Mouse (Mus musculus) small intestine, adult 2 months (tissue): ENCODE results near the gene Gzmb. TPM values are rescaled to one million over a fixed set of nuclear protein-coding genes. Genes with fewer than 3 reads are reported as not detected.

Source experiments
- H3K27ac ChIP-seq: fragments of 200-500 bp; 2 replicates; pipeline ENCODE4 v1.5.1; 2012; ENCODE audit warnings: low read depth, low read length, control low read depth, inconsistent platforms; ENCODE audit not compliant: insufficient read depth
- H3K27me3 ChIP-seq: fragments of 200-500 bp; 2 replicates; pipeline ENCODE4 v1.6.1; 2012; ENCODE audit warnings: mild to moderate bottlenecking, moderate library complexity, low read length, inconsistent platforms; ENCODE audit not compliant: control insufficient read depth, insufficient read depth
- H3K36me3 ChIP-seq: fragments of 200-500 bp; 2 replicates; pipeline ENCODE4 v1.6.1; 2012; ENCODE audit warnings: mild to moderate bottlenecking, low read length, control low read depth, inconsistent platforms; ENCODE audit not compliant: control insufficient read depth, insufficient read depth
- H3K4me1 ChIP-seq: fragments of 200-500 bp; 2 replicates; pipeline ENCODE4 v1.6.1; 2012; ENCODE audit warnings: low read length, inconsistent platforms, mixed read lengths; ENCODE audit not compliant: control insufficient read depth, insufficient read depth, insufficient read length
- H3K4me3 ChIP-seq: fragments of 200-500 bp; 2 replicates; pipeline ENCODE4 v1.5.1; 2012; ENCODE audit warnings: low read depth, mild to moderate bottlenecking, control low read depth, inconsistent platforms, low read length, moderate library complexity
- CTCF ChIP-seq: fragments of 200-500 bp; IDR thresholded peaks from 2 replicates; pipeline ENCODE4 v1.5.1; 2012; ENCODE audit warnings: low read depth, mild to moderate bottlenecking, control low read depth, inconsistent platforms, low read length, moderate library complexity, mixed read lengths; ENCODE audit not compliant: insufficient replicate concordance, insufficient read length; ENCODE audit errors: extremely low read depth
- POLR2A ChIP-seq: fragments of 200-500 bp; IDR thresholded peaks from 2 replicates; pipeline ENCODE4 v1.6.1; 2012; ENCODE audit warnings: low read depth, mild to moderate bottlenecking, control low read depth, inconsistent platforms, low read length, moderate library complexity
- WGBS: fragments of 180-500 bp; shearing (Covaris S2); methylation state at CpG from one replicate; pipeline ENCODE4 v1.1.7; 2018; 5-methylcytosine and 5-hydroxymethylcytosine counted together
- polyA plus RNA-seq: library from polyadenylated mRNA; depleted of rRNA; stranded (reverse); fragments of >200 nt; gene quantifications from 2 replicates; pipeline ENCODE4 v1.2.3, GENCODE M21; 2012; rRNA removed

The Gzmb gene
- polyA plus RNA-seq, 1 experiment = 12.3 TPM

DNA sequence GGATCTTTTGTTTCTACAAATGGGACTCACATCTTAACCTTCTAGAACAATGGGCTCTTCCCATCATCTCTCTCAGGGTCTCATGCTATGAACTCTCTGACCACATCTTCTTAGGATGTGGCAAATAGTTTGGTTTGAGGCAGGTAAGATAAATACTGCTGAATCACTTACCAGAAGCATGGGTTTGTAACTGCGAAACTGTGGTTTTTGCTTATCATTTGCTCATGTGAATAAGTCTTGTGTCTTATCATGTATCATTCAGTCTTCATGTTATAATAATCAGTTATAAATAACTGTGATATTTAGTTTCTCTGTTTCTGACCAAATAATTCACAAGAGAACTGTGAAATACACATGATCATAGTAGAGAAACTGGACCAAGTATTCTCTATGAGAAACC is 4.0 kb upstream of the Gzmb start:
- TF ChIP-seq CTCF (no peak), POLR2A (no peak)
- Histone ChIP-seq H3K27ac (no peak overlapping the region), H3K4me3 (no peak overlapping the region), H3K36me3 (no peaks in the 10 kb centered on the region), H3K27me3 (no peaks in the 10 kb centered on the region), H3K4me1 (no peaks in the 10 kb centered on the region)
- 77% methylated on average over 1 of the region's 1 CpGs for WGBS

DNA sequence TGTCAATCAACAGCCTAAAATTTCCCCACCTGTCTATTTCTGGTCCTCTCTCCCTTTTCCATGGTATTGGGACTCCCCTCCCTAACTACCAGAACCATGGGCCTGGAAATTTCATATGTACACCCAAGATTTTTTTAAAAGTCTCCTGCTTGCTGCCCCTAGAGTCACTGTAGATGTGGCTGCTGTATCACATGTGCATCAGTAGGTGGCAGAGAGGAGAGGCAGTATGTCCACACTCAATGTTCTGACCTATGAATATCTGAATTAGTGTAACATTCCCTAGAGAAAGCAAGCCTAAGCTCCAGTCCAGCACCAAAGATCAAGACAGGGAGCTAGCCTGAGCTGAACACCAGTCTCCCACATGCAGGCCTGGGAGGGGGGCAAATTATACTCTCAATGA is 21.7 kb downstream of the Gzmb start:
- Histone ChIP-seq H3K27ac (no peak overlapping the region), H3K27me3 (no peaks in the 10 kb centered on the region), H3K36me3 (no peaks in the 10 kb centered on the region), H3K4me1 (no peaks in the 10 kb centered on the region), H3K4me3 (no peak overlapping the region)
- TF ChIP-seq POLR2A = no peak
- TF ChIP-seq CTCF = no peak

DNA sequence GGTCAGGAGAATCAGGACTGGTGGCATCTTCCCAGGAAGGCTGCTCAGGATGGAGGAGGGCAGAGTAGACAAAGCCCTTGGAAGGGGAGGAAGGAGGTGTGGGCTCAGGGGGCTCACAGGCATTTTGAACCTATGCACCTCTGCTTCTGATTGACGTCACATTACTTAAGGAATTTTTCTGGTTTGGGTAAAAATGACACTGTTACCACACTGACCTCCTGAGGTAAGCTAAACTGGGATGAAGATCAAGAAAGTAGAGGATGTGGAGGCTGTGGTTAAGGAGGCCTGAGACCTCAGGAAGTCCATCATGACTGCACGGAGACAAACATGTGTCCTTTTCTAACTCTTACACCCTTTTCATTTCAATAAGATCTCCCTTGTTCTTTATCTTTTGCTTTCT is 27.5 kb downstream of the Gzmb start, which contains the start of gene Gzmc:
Gzmc (minus strand) TSS at position 101 of the 400 bp plus-strand sequence.
- WGBS = 72% methylated on average over 2 of the region's 2 CpGs
- TF ChIP-seq POLR2A (no peak), CTCF (no peak)
- H3K4me1 ChIP-seq = no peaks in the 10 kb centered on the region
- no peaks in the 10 kb centered on the region for H3K36me3 ChIP-seq
- H3K27me3 ChIP-seq = no peaks in the 10 kb centered on the region
- H3K27ac ChIP-seq = no peak within 1 kb of the TSS
- no peak within 1 kb of the TSS for H3K4me3 ChIP-seq

DNA sequence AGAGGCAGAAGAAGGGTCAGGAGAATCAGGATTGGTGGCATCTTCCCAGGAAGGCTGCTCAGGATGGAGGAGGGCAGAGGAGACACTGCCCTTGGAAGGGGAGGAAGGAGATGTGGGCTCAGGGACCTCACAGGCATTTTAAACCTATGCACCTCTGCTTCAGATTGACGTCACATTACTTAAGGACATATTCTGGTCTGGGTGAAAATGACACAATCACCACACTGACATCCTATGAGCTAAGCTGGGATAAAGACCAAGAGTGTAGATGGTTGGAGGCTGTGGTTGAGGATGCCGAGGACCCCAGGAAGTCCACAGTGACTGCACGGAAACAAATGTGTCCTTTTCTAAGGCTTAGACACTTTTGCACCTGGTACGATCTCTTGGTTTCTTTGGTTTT is 50.7 kb downstream of the Gzmb start, which contains the start of gene Gzmf:
Gzmf (minus strand) TSS at position 101 of the 400 bp plus-strand sequence.
- no peaks in the 10 kb centered on the region for H3K36me3 ChIP-seq
- H3K4me3 ChIP-seq = no peak within 1 kb of the TSS
- no peaks in the 10 kb centered on the region for H3K4me1 ChIP-seq
- no peak for TF ChIP-seq CTCF
- TF ChIP-seq POLR2A = no peak
- H3K27ac ChIP-seq = no peak within 1 kb of the TSS
- no peaks in the 10 kb centered on the region for H3K27me3 ChIP-seq
- 88% methylated on average over 4 of the region's 4 CpGs for WGBS

Other genes with a start within 250 kb of the Gzmb start
- 3.0 and 11.6 TPM in 2 replicates for gene Mcpt1, start 244.3 kb downstream of the Gzmb start, polyA plus RNA-seq
- not detected in 2 replicates for gene Mcpt9, start 231.8 kb downstream of the Gzmb start, polyA plus RNA-seq
- gene Mcpt2, start 220.2 kb downstream of the Gzmb start, polyA plus RNA-seq = 0.93 and 1.7 TPM in 2 replicates
- 0.14 and 0.34 TPM in 2 replicates for gene Mcpt4, start 199.9 kb downstream of the Gzmb start, polyA plus RNA-seq
- gene Mcpt8, start 177.0 kb downstream of the Gzmb start, polyA plus RNA-seq = not detected in 2 replicates
- gene Ctsg, start 159.7 kb downstream of the Gzmb start, polyA plus RNA-seq = 0.25 TPM in 1 of 2 replicates, not detected in the other
- gene Gzme, start 141.6 kb downstream of the Gzmb start, polyA plus RNA-seq = not detected in 2 replicates
- not detected in 2 replicates for gene Gzmd, start 129.7 kb downstream of the Gzmb start, polyA plus RNA-seq
- gene Gzmg, start 102.7 kb downstream of the Gzmb start, polyA plus RNA-seq = not detected in 2 replicates
- not detected in 2 replicates for gene Gzmn, start 87.7 kb downstream of the Gzmb start, polyA plus RNA-seq
- not detected in 2 replicates for gene Gzmf, start 50.8 kb downstream of the Gzmb start, polyA plus RNA-seq
- gene Gzmc, start 27.6 kb downstream of the Gzmb start, polyA plus RNA-seq = not detected in 2 replicates
- gene Atp12a, start 102.8 kb upstream of the Gzmb start, polyA plus RNA-seq = 0.06 TPM in 1 of 2 replicates, not detected in the other
- gene Rnf17, start 140.3 kb upstream of the Gzmb start, polyA plus RNA-seq = not detected in 2 replicates